Mouse (Mus musculus): Measurements from ENCODE around the gene Rnase13.

- TF ChIP-seq CTCF (IDR thresholded peaks at IDR 0.05) (no peak), EP300 (IDR thresholded peaks at IDR 0.05; ENCODE audit: insufficient read depth, low read depth, low read length) (no peak), POLR2A (IDR thresholded peaks at IDR 0.05; ENCODE audit: insufficient read depth, low read depth, low read length) (no peak)
Measured at GRCm38 (mm10) chr14:51916539-51916938, 6.0 kb downstream of the Rnase13 start.

Data from heart, adult 2 months (tissue).